Mouse (Mus musculus): ENCODE measurements around the gene Cops3. TPM values are rescaled to one million over a fixed set of nuclear protein-coding genes. Genes with fewer than 3 reads are reported as not detected.

The Cops3 gene
- polyA plus RNA-seq, 1 experiment, result 79.9 TPM

DNA sequence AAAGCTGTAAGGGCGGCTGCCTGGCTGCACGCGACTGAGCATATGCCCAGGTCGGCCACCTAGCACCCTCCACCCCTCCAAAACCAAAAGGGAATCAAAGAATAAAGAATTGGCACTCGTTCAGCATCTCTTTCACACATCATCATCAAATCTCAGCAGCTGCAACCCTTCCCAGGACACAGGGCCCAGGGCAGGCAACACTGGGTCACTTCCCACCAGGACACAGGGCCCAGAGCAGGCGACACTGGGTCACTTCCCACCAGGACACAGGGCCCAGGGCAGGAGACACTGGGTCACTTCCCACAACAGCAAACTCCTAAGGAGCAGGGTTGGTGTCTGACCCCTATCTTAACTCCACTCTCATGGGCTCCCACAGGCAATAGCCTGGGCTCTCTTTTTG, 46.2 kb downstream of the Cops3 start:
- WGBS, result 92% methylated on average over 6 of the region's 6 CpGs
- Histone ChIP-seq H3K4me3 (replicated peaks; ENCODE audit: control insufficient read depth, low read depth, low read length) (no peak overlapping the region), H3K27ac (ENCODE audit: control insufficient read depth, insufficient read depth, low read depth, low read length, poor library complexity) (no peak overlapping the region), H3K4me1 (ENCODE audit: control insufficient read depth, insufficient read depth, low read length) (no peaks in the 10 kb centered on the region)
- TF ChIP-seq POLR2A (IDR thresholded peaks at IDR 0.05; ENCODE audit: borderline replicate concordance, control insufficient read depth, low read depth, low read length) (no peak), CTCF (IDR thresholded peaks at IDR 0.05; ENCODE audit: control insufficient read depth, insufficient read depth, low read length) (no peak)

DNA sequence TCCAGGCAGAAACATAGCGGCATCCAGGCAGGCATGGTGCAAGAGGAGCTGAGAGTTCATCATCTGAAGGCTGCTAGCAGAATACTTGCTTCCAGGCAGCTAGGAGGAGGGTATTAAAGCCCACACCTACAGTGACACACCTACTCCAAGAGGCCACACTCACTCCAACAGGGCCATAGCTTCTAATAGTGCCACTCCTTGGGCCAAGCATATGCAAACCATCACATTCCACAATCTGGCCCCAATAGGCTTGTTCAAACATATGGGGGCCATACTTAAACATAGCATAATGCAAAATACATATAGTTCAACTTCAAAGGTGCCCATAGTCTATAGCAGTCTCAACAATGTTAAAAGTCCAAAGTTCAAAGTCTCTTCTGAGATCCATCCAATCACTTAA, 50.3 kb downstream of the Cops3 start:
- Histone ChIP-seq H3K4me3 (replicated peaks; ENCODE audit: control insufficient read depth, low read depth, low read length) (no peak overlapping the region), H3K27ac (ENCODE audit: control insufficient read depth, insufficient read depth, low read depth, low read length, poor library complexity) (no peak overlapping the region), H3K4me1 (ENCODE audit: control insufficient read depth, insufficient read depth, low read length) (no peaks in the 10 kb centered on the region)
- WGBS, result 91% methylated on average over 1 of the region's 1 CpGs
- TF ChIP-seq CTCF (IDR thresholded peaks at IDR 0.05; ENCODE audit: control insufficient read depth, insufficient read depth, low read length) (no peak), POLR2A (IDR thresholded peaks at IDR 0.05; ENCODE audit: borderline replicate concordance, control insufficient read depth, low read depth, low read length) (no peak)

DNA sequence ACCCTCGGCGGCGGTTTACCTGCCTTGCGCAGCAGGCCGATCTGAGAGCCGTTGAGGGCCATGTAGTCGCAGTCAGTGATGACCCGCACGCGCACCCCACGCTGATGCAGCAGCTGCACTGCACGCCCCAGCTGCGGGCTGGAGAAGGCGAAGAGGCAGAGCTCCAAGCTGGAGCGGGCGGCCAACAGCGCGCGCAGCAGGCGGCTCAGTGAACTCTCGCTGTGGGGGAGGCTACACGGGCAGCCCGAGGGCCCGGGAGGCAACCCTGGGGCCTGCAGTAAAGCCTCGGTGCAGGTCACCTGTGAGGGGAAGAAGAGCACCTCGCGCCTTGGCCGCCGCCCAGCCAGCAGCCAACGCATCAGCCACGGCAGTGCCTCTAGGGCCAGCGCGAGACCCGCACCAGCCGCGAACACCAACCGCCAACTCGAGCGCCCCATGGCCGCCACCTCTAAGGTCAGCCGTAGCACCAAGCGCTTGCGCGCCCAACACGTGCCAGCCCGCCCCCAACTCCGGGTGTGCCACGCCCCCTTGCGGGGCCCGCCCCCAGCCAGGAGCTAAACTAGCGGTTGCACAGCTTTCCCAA, 52.3 kb downstream of the Cops3 start, which contains the start of gene Pld6:
Gene Pld6 (minus strand): TSS at position 447 of the 583 bp plus-strand sequence.
- Histone ChIP-seq H3K27ac (ENCODE audit: control insufficient read depth, insufficient read depth, low read depth, low read length, poor library complexity) (no peak within 1 kb of the TSS), H3K4me1 (ENCODE audit: control insufficient read depth, insufficient read depth, low read length) (no peaks in the 10 kb centered on the region), H3K4me3 (replicated peaks; ENCODE audit: control insufficient read depth, low read depth, low read length) (peak within 1 kb of the TSS; percentile 29)
- 1% methylated on average over 51 of the region's 51 CpGs for WGBS
- TF ChIP-seq CTCF (IDR thresholded peaks at IDR 0.05; ENCODE audit: control insufficient read depth, insufficient read depth, low read length) (no peak), POLR2A (IDR thresholded peaks at IDR 0.05; ENCODE audit: borderline replicate concordance, control insufficient read depth, low read depth, low read length) (no peak)

DNA sequence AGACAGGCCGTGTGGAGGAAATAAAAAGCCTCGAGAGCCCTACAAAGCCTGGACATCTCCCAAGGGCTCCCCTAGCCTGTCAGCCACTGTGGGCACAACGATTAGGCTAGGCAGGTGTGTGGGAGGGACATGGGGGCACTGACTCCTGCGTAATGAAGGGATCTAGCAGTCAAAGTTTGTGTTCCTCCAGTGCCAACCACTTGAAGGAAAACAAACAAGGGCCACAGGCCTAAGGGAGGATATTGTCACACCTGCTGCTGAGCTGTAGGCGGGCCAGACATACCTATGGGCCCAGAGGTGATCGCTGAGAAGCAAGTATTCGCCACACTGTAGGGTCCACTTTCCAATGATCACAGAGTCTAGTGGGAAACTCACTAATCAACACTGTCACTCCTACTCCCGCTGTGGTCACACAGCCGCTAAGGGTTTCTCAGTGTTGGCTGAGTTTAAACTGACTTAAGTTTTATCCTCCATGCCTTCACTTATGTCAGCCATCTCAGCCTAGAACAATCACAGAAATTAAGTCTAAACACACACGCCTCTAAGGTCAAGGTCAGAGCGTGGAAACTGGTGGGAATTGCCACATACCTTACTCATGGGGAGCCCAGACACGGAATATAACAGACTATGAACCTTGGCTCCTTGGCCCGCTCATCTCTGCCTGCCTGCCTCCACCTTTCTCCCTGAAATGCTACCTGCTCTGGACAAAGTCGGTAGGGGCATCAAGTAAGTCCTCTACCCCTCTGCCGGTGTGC, 53.0 kb downstream of the Cops3 start:
- 44% methylated on average over 15 of the region's 15 CpGs for WGBS
- TF ChIP-seq CTCF (IDR thresholded peaks at IDR 0.05; ENCODE audit: control insufficient read depth, insufficient read depth, low read length) (no peak), POLR2A (IDR thresholded peaks at IDR 0.05; ENCODE audit: borderline replicate concordance, control insufficient read depth, low read depth, low read length) (no peak)
- Histone ChIP-seq H3K4me1 (ENCODE audit: control insufficient read depth, insufficient read depth, low read length) (no peaks in the 10 kb centered on the region), H3K4me3 (replicated peaks; ENCODE audit: control insufficient read depth, low read depth, low read length) (no peak overlapping the region), H3K27ac (ENCODE audit: control insufficient read depth, insufficient read depth, low read depth, low read length, poor library complexity) (no peak overlapping the region)

DNA sequence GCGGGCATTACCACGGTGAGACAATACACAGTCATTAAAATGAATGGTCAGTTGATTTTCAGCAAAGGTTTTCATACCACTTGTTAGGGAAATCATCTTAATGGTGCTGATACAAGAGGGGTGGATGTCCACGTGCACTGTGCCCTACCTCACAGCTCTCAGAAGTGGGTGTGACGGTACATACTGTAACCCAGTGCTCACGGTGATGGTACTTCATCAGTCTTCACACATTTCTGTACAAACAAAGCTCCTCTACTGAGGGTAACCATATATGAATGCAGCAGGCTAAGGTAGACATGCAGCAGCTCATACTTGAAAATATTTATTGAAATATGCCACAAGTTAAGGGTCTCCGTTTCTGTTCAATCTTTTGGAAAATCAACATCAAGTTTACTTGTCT, 56.0 kb downstream of the Cops3 start:
- Histone ChIP-seq H3K27ac (ENCODE audit: control insufficient read depth, insufficient read depth, low read depth, low read length, poor library complexity) (no peak overlapping the region), H3K4me1 (ENCODE audit: control insufficient read depth, insufficient read depth, low read length) (no peaks in the 10 kb centered on the region), H3K4me3 (replicated peaks; ENCODE audit: control insufficient read depth, low read depth, low read length) (no peak overlapping the region)
- TF ChIP-seq CTCF (IDR thresholded peaks at IDR 0.05; ENCODE audit: control insufficient read depth, insufficient read depth, low read length) (no peak), POLR2A (IDR thresholded peaks at IDR 0.05; ENCODE audit: borderline replicate concordance, control insufficient read depth, low read depth, low read length) (no peak)
- WGBS, result 87% methylated on average over 6 of the region's 6 CpGs

DNA sequence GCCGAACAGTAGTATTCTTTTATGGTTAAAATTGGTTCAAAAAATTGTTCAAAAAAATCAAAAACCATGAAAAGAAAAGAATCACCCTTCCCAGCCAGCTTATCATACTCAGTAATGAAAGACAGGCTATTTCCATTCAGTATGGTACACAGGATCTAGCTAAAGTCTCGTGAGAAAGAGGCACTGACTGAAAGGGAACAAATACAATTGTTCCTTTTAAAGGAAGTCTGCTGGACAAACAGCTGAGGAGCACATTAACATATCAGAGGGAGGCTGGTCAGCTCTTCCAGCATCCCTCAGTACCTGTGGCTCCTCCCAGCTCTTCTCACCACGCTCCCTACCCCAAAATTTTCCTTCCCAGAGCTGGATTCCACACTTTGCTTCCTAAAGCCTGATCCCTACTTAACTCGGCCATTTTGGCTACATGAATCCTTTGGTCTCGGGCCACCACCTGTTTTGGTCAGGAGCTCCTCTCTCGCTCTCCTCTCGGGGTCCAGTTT, 57.5 kb downstream of the Cops3 start:
- 74% methylated on average over 7 of the region's 7 CpGs for WGBS
- no peak overlapping the region for H3K27ac ChIP-seq (ENCODE audit: control insufficient read depth, insufficient read depth, low read depth, low read length, poor library complexity)
- no peak overlapping the region for H3K4me3 ChIP-seq (replicated peaks; ENCODE audit: control insufficient read depth, low read depth, low read length)
- TF ChIP-seq CTCF (IDR thresholded peaks at IDR 0.05; ENCODE audit: control insufficient read depth, insufficient read depth, low read length) (no peak), POLR2A (IDR thresholded peaks at IDR 0.05; ENCODE audit: borderline replicate concordance, control insufficient read depth, low read depth, low read length) (no peak)
- no peaks in the 10 kb centered on the region for H3K4me1 ChIP-seq (ENCODE audit: control insufficient read depth, insufficient read depth, low read length)

DNA sequence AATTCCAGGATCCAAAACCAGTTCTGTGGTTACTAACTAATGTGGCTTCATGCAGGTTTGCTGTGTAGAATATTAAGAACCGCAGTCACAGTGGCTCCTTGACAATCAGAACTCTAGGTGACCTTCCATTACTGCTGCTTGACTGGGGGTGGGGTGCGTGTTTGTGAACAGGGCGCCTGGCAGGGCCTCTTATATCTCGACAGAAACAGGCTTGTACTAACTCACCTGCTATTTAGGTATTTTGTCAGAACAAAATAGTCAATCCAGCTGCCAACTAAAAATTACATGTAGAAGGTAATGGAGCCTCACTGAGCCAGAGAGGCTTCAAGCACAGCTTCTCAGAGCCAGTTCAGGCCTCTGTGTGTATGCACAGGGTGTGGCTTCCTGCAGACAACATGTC, 59.4 kb downstream of the Cops3 start:
- no peak overlapping the region for H3K4me3 ChIP-seq (replicated peaks; ENCODE audit: control insufficient read depth, low read depth, low read length)
- TF ChIP-seq POLR2A (IDR thresholded peaks at IDR 0.05; ENCODE audit: borderline replicate concordance, control insufficient read depth, low read depth, low read length) (no peak), CTCF (IDR thresholded peaks at IDR 0.05; ENCODE audit: control insufficient read depth, insufficient read depth, low read length) (no peak)
- WGBS, result 80% methylated on average over 4 of the region's 4 CpGs
- H3K4me1 ChIP-seq (ENCODE audit: control insufficient read depth, insufficient read depth, low read length), result no peaks in the 10 kb centered on the region
- no peak overlapping the region for H3K27ac ChIP-seq (ENCODE audit: control insufficient read depth, insufficient read depth, low read depth, low read length, poor library complexity)

DNA sequence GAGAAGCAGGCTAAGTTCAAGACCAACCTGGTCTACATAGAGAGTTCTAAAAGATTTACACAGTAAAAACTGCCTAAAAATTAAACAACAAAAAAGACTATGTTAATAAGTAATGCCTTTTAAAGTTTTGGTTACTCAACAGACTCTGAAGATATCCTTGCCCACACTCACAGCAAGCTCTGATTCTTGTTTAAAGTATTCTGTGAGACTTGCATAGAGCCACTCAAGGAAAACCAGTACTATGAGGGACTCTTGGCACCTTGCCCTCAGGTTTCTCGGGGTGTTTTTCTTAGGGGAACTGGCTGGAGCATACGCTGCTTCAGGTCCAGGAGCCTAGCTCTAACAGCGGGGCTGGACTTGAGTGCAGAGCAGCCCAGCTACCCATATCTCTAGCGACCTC, 60.2 kb downstream of the Cops3 start:
- no peaks in the 10 kb centered on the region for H3K4me1 ChIP-seq (ENCODE audit: control insufficient read depth, insufficient read depth, low read length)
- H3K4me3 ChIP-seq (replicated peaks; ENCODE audit: control insufficient read depth, low read depth, low read length), result no peak overlapping the region
- TF ChIP-seq POLR2A (IDR thresholded peaks at IDR 0.05; ENCODE audit: borderline replicate concordance, control insufficient read depth, low read depth, low read length) (no peak), CTCF (IDR thresholded peaks at IDR 0.05; ENCODE audit: control insufficient read depth, insufficient read depth, low read length) (no peak)
- H3K27ac ChIP-seq (ENCODE audit: control insufficient read depth, insufficient read depth, low read depth, low read length, poor library complexity), result no peak overlapping the region
- WGBS, result 75% methylated on average over 4 of the region's 4 CpGs

Measured in bone marrow, adult 2 months (tissue).